Comparison of ENCODE assay signal across 10 mouse cellular contexts in the genomic region with DNA sequence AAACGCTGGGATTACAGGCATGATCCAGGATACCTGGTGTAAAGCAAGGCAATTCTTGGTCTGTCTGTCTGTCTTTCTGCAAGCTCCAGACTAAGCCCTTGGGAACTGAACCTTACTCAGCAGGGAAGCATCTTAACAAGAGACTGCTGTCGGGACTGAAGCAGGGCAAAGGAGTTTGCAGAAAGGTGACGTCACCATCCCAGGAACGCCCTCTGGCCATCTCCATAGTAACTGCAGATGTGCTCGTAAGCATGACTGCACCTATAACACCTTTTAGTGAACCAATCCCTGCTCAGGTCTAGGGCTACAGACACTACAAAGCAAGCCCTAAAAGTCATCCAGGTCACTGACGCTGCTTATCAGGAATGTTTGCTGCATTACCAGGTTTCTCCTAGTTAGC. TPM values are rescaled to one million over a fixed set of nuclear protein-coding genes. Genes with fewer than 3 reads are reported as not detected.
A peak's percentile ranks its signal among the peaks of the same experiment; 100 is the strongest.
DNase-seq lines count a peak whose midpoint lies in the region; ATAC-seq and TF ChIP-seq lines count a peak whose summit lies in the region.
"Had no signal": no experiment of that assay in that cellular context is flagged by ENCODE, and none has a peak within 500 bp of the region (broad histone marks: within the 10 kb centered on the region; RNA-seq: fewer than 3 reads in every experiment).

No protein-coding gene starts in this region.

- H3K36me3 ChIP-seq in kidney, postnatal 0 days (ENCODE audit: insufficient read depth, low read length) = peaks cover 10% of the 10 kb centered on the region

- DNase-seq in cerebellum, adult 9-10 months = peak; percentile 47
- DNase-seq in cerebellum, postnatal 25 days = no peak
- DNase-seq in 3134 (ENCODE audit: extremely low read depth, insufficient read length, low spot score) = peak; percentile 32
- peak; percentile 27 for DNase-seq in embryo, embryonic 9.5 days (ENCODE audit: extremely low spot score)
- DNase-seq in kidney, postnatal 0 days (ENCODE audit: low spot score) = peak; percentile 49
- DNase-seq in spleen, postnatal 14 days (ENCODE audit: low spot score in 2 of 2) = no peak
- no peak for DNase-seq in cerebellum, adult 18-20 months
- no peak for DNase-seq in frontal cortex, postnatal 25 days (ENCODE audit: low spot score in 2 of 2)

- H3K27me3 ChIP-seq in kidney, postnatal 0 days (ENCODE audit: insufficient read depth, low read length) = no peaks in the 10 kb centered on the region
- H3K27me3 ChIP-seq: embryonic facial prominence, embryonic 15.5 days; limb, embryonic 12.5 days had no signal

- 37% methylated on average over 6 of the region's 6 CpGs for WGBS in kidney, postnatal 0 days

- H3K9ac ChIP-seq in kidney, postnatal 0 days (ENCODE audit: low read depth, low read length) = no peak overlapping the region
- H3K9ac ChIP-seq: embryonic facial prominence, embryonic 15.5 days; limb, embryonic 12.5 days had no signal

- no peak overlapping the region for H3K27ac ChIP-seq in kidney, postnatal 0 days
- H3K27ac ChIP-seq: embryonic facial prominence, embryonic 15.5 days; limb, embryonic 12.5 days had no signal

- no peaks in the 10 kb centered on the region for H3K9me3 ChIP-seq in kidney, postnatal 0 days (replicated peaks; ENCODE audit: low read length)
- H3K9me3 ChIP-seq: embryonic facial prominence, embryonic 15.5 days; limb, embryonic 12.5 days had no signal

- H3K4me2 ChIP-seq in kidney, postnatal 0 days (ENCODE audit: low read length) = no peak overlapping the region
- H3K4me2 ChIP-seq: embryonic facial prominence, embryonic 15.5 days; limb, embryonic 12.5 days had no signal

- no peak overlapping the region for H3K4me3 ChIP-seq in kidney, postnatal 0 days (replicated peaks; ENCODE audit: low read depth, low read length)
- H3K4me3 ChIP-seq: embryonic facial prominence, embryonic 15.5 days; limb, embryonic 12.5 days had no signal

- no peak for ATAC-seq in kidney, postnatal 0 days (replicated peaks; ENCODE audit: low FRiP score, low read depth)

- H3K4me1 ChIP-seq in kidney, postnatal 0 days (replicated peaks; ENCODE audit: insufficient read depth, low read length) = peaks cover 6% of the 10 kb centered on the region; the same call in 1 of the 2 replicates

- no peak for TF ChIP-seq CTCF in kidney, postnatal 0 days (IDR thresholded peaks at IDR 0.05; ENCODE audit: low read depth)

RNA-seq across cellular contexts. Expression of a gene that starts 4.2 kb away (rescaled TPM):
- 98.5 and 102 TPM in 2 replicates for polyA plus RNA-seq in kidney, postnatal 0 days (2015; fragmentation: Nextera tagmentation; extraction: Ambion mirVana)

RNA-seq across cellular contexts. Expression of a gene that starts 6.6 kb away (rescaled TPM):
- polyA plus RNA-seq in kidney, postnatal 0 days (2015; fragmentation: Nextera tagmentation; extraction: Ambion mirVana) = 4.5 and 5.4 TPM in 2 replicates

RNA-seq across cellular contexts. Expression of a gene that starts 7.7 kb away (rescaled TPM):
- 11.2 and 11.8 TPM in 2 replicates for polyA plus RNA-seq in kidney, postnatal 0 days (2015; fragmentation: Nextera tagmentation; extraction: Ambion mirVana)

RNA-seq across cellular contexts. Expression of a gene that starts 17.1 kb away (rescaled TPM):
- 1.2 and 1.3 TPM in 2 replicates for polyA plus RNA-seq in kidney, postnatal 0 days (2015; fragmentation: Nextera tagmentation; extraction: Ambion mirVana)

RNA-seq across cellular contexts. Expression of a gene that starts 26.7 kb away (rescaled TPM):
- polyA plus RNA-seq in kidney, postnatal 0 days (2015; fragmentation: Nextera tagmentation; extraction: Ambion mirVana) = 0.82 and 1.6 TPM in 2 replicates

Comparison
In these comparisons a context has a peak if more than half of its experiments do, and no peak if none do; other contexts are left out.
1. DNase-seq: peak in cerebellum, adult 9-10 months (single experiment), 3134 (single experiment), embryo, embryonic 9.5 days (single experiment) and kidney, postnatal 0 days (single experiment); none in cerebellum, postnatal 25 days (0 of 2), spleen, postnatal 14 days (0 of 2), cerebellum, adult 18-20 months (0 of 2) and frontal cortex, postnatal 25 days (0 of 2).